Mouse (Mus musculus): ENCODE measurements around the gene Rif1. TPM values are rescaled to one million over a fixed set of nuclear protein-coding genes. Genes with fewer than 3 reads are reported as not detected.

The Rif1 gene
- polyA plus RNA-seq, 1 experiment from 2014 or later, result 46.6 TPM

GRCm38 (mm10) chr2:52055616-52056015, 17.0 kb upstream of the Rif1 start:
- H3K9ac ChIP-seq (ENCODE audit: low read length), result no peak overlapping the region
- WGBS, result 50% methylated on average over 4 of the region's 4 CpGs
- no peaks in the 10 kb centered on the region for H3K27me3 ChIP-seq (replicated peaks; ENCODE audit: control insufficient read depth, insufficient read depth, low read length)
- no peaks in the 10 kb centered on the region for H3K9me3 ChIP-seq (ENCODE audit: control insufficient read depth, low read length)
- no peak overlapping the region for H3K4me2 ChIP-seq (ENCODE audit: low read length)
- H3K4me3 ChIP-seq (ENCODE audit: low read depth, low read length), result no peak overlapping the region
- ATAC-seq (replicated peaks; ENCODE audit: low FRiP score, low TSS enrichment, low read depth), result no peak
- no peaks in the 10 kb centered on the region for H3K4me1 ChIP-seq (replicated peaks; ENCODE audit: control insufficient read depth, insufficient read depth, low read length)
- no peaks in the 10 kb centered on the region for H3K36me3 ChIP-seq (ENCODE audit: control insufficient read depth, insufficient read depth, low read length)
- H3K27ac ChIP-seq (ENCODE audit: low read depth), result no peak overlapping the region
- DNase-seq (ENCODE audit: low spot score), result no peak

GRCm38 (mm10) chr2:52057099-52057498, 15.5 kb upstream of the Rif1 start:
- 83% methylated on average over 1 of the region's 1 CpGs for whole genome bisulfite sequencing
- DNase-seq (ENCODE audit: low spot score) (no peak), ATAC-seq (replicated peaks; ENCODE audit: low FRiP score, low TSS enrichment, low read depth) (no peak)
- Histone ChIP-seq H3K9ac (ENCODE audit: low read length) (no peak overlapping the region), H3K4me2 (ENCODE audit: low read length) (no peak overlapping the region), H3K27ac (ENCODE audit: low read depth) (no peak overlapping the region), H3K4me3 (ENCODE audit: low read depth, low read length) (no peak overlapping the region), H3K9me3 (ENCODE audit: control insufficient read depth, low read length) (no peaks in the 10 kb centered on the region), H3K27me3 (replicated peaks; ENCODE audit: control insufficient read depth, insufficient read depth, low read length) (no peaks in the 10 kb centered on the region), H3K4me1 (replicated peaks; ENCODE audit: control insufficient read depth, insufficient read depth, low read length) (no peaks in the 10 kb centered on the region), H3K36me3 (ENCODE audit: control insufficient read depth, insufficient read depth, low read length) (no peaks in the 10 kb centered on the region)

DNA sequence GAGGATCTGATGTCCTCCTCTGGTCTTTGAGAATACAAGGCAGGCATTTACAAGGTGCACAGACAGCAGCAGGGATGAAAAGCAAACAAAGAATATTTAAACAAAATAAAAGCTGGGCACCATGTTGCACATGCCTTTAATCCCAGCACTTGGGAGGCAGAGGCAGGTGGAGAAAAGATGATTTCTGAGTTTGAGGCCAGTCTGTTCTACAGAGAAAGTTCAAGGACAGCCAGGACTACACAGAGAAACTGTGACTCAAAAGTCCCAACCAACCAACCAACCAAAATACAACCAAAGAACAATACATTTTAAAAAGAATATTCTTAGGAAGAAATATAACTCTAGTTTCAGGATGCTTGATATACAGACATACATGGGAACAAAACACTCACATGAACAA, 15.0 kb upstream of the Rif1 start:
- Histone ChIP-seq H3K4me3 (ENCODE audit: low read depth, low read length) (no peak overlapping the region), H3K36me3 (ENCODE audit: control insufficient read depth, insufficient read depth, low read length) (no peaks in the 10 kb centered on the region), H3K9me3 (ENCODE audit: control insufficient read depth, low read length) (no peaks in the 10 kb centered on the region), H3K27ac (ENCODE audit: low read depth) (no peak overlapping the region), H3K27me3 (replicated peaks; ENCODE audit: control insufficient read depth, insufficient read depth, low read length) (no peaks in the 10 kb centered on the region), H3K9ac (ENCODE audit: low read length) (no peak overlapping the region), H3K4me1 (replicated peaks; ENCODE audit: control insufficient read depth, insufficient read depth, low read length) (no peaks in the 10 kb centered on the region), H3K4me2 (ENCODE audit: low read length) (no peak overlapping the region)
- ATAC-seq (replicated peaks; ENCODE audit: low FRiP score, low TSS enrichment, low read depth) (no peak), DNase-seq (ENCODE audit: low spot score) (no peak)

GRCm38 (mm10) chr2:52068641-52069040, 4.0 kb upstream of the Rif1 start:
- 59% methylated on average over 1 of the region's 1 CpGs for WGBS
- no peaks in the 10 kb centered on the region for H3K36me3 ChIP-seq (ENCODE audit: control insufficient read depth, insufficient read depth, low read length)
- H3K4me2 ChIP-seq (ENCODE audit: low read length), result no peak overlapping the region
- no peak overlapping the region for H3K9ac ChIP-seq (ENCODE audit: low read length)
- H3K4me3 ChIP-seq (ENCODE audit: low read depth, low read length), result no peak overlapping the region
- H3K9me3 ChIP-seq (ENCODE audit: control insufficient read depth, low read length), result no peaks in the 10 kb centered on the region
- peaks cover 5% of the 10 kb centered on the region; the same call in 1 of the 2 replicates for H3K4me1 ChIP-seq (replicated peaks; ENCODE audit: control insufficient read depth, insufficient read depth, low read length)
- DNase-seq (ENCODE audit: low spot score) (no peak), ATAC-seq (replicated peaks; ENCODE audit: low FRiP score, low TSS enrichment, low read depth) (no peak)
- H3K27ac ChIP-seq (ENCODE audit: low read depth), result no peak overlapping the region
- H3K27me3 ChIP-seq (replicated peaks; ENCODE audit: control insufficient read depth, insufficient read depth, low read length), result no peaks in the 10 kb centered on the region

DNA sequence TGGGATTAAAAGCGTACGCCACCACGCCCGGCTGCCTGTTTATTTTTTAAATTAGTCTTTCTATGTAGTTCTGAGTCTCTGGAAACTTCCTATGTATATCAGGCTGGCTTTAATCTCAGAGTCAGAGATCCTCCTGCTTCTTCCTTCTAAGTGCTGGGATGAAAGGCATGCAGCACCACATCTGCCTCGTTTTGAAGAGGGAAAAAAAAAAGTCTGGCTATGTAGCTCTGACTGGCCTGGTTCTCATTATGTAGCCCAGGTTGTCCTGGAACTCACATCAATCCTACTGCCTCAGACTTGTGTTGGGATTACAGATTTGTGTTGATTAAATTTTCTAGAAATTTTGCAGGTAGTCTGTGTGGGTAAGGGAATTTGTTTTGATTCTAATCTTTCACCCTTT, 1.8 kb upstream of the Rif1 start:
- H3K36me3 ChIP-seq (ENCODE audit: control insufficient read depth, insufficient read depth, low read length), result peaks cover 15% of the 10 kb centered on the region
- no peak for DNase-seq (ENCODE audit: low spot score)
- H3K9ac ChIP-seq (ENCODE audit: low read length), result no peak overlapping the region
- no peaks in the 10 kb centered on the region for H3K9me3 ChIP-seq (ENCODE audit: control insufficient read depth, low read length)
- 89% methylated on average over 5 of the region's 5 CpGs for WGBS
- H3K4me3 ChIP-seq (ENCODE audit: low read depth, low read length), result no peak overlapping the region
- H3K4me2 ChIP-seq (ENCODE audit: low read length), result no peak overlapping the region
- H3K27ac ChIP-seq (ENCODE audit: low read depth), result no peak overlapping the region
- H3K27me3 ChIP-seq (replicated peaks; ENCODE audit: control insufficient read depth, insufficient read depth, low read length), result no peaks in the 10 kb centered on the region
- H3K4me1 ChIP-seq (replicated peaks; ENCODE audit: control insufficient read depth, insufficient read depth, low read length), result peaks cover 17% of the 10 kb centered on the region; the same call in 1 of the 2 replicates
- ATAC-seq (replicated peaks; ENCODE audit: low FRiP score, low TSS enrichment, low read depth), result no peak

DNA sequence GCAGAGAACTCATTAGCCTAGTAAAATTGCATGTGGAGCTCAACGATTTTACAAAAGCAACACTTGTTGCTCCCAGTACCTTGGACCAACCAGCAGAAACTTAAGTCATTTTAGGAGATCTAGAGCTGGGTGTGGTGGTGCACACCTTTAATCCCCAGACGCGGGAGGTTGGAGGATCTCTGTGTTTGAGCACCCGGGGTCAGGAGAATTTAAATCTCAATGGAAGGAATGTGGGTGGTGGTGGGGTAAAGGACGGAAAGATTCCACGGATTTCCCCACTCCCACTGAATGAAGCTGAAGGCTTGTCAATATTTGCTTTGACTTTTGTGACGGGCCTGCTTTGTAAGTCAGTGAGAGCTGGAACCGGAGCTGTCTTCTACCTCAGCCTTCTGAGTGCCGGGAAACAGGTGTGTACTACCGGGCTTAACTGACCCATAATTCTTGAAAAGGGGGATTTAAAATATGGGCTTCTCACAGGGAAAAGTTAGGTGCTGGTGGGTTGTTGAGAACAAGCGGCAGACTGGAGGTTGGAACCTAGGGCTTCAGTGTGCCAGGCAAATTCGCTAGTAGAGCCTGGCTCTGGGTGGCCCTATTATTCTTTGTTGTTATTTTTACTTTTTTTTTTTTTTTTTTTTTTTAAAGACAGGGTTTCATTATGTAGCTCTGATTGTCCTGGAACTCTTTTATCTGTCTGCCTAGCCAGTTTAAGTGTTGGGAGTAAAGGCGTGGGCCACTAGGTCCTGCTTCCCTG, 1.2 kb upstream of the Rif1 start:
- Histone ChIP-seq H3K36me3 (ENCODE audit: control insufficient read depth, insufficient read depth, low read length) (peaks cover 21% of the 10 kb centered on the region), H3K4me3 (ENCODE audit: low read depth, low read length) (0 out of 2 replicates have a peak overlapping the region, but pooled peaks have one; percentile 97), H3K27ac (ENCODE audit: low read depth) (no peak overlapping the region), H3K4me2 (ENCODE audit: low read length) (peak overlapping the region; percentile 65), H3K9ac (ENCODE audit: low read length) (no peak overlapping the region), H3K4me1 (replicated peaks; ENCODE audit: control insufficient read depth, insufficient read depth, low read length) (peaks cover 17% of the 10 kb centered on the region; the same call in 1 of the 2 replicates), H3K27me3 (replicated peaks; ENCODE audit: control insufficient read depth, insufficient read depth, low read length) (no peaks in the 10 kb centered on the region), H3K9me3 (ENCODE audit: control insufficient read depth, low read length) (no peaks in the 10 kb centered on the region)
- no peak for ATAC-seq (replicated peaks; ENCODE audit: low FRiP score, low TSS enrichment, low read depth)
- 43% methylated on average over 13 of the region's 13 CpGs for WGBS
- no peak for DNase-seq (ENCODE audit: low spot score)

GRCm38 (mm10) chr2:52072065-52072490, 554 bp upstream of the Rif1 start:
- ATAC-seq (replicated peaks; ENCODE audit: low FRiP score, low TSS enrichment, low read depth) (peak; percentile 4; the same call in 1 of the 2 replicates), DNase-seq (ENCODE audit: low spot score) (peak; percentile 63)
- Histone ChIP-seq H3K36me3 (ENCODE audit: control insufficient read depth, insufficient read depth, low read length) (peaks cover 28% of the 10 kb centered on the region), H3K4me3 (ENCODE audit: low read depth, low read length) (peak overlapping the region; percentile 97), H3K4me2 (ENCODE audit: low read length) (peak overlapping the region; percentile 65), H3K27me3 (replicated peaks; ENCODE audit: control insufficient read depth, insufficient read depth, low read length) (no peaks in the 10 kb centered on the region), H3K4me1 (replicated peaks; ENCODE audit: control insufficient read depth, insufficient read depth, low read length) (peaks cover 17% of the 10 kb centered on the region; the same call in 1 of the 2 replicates), H3K9me3 (ENCODE audit: control insufficient read depth, low read length) (no peaks in the 10 kb centered on the region), H3K27ac (ENCODE audit: low read depth) (peak overlapping the region; percentile 75; the same call in 1 of the 2 replicates), H3K9ac (ENCODE audit: low read length) (peak overlapping the region; percentile 93)
- 8% methylated on average over 10 of the region's 10 CpGs for WGBS

DNA sequence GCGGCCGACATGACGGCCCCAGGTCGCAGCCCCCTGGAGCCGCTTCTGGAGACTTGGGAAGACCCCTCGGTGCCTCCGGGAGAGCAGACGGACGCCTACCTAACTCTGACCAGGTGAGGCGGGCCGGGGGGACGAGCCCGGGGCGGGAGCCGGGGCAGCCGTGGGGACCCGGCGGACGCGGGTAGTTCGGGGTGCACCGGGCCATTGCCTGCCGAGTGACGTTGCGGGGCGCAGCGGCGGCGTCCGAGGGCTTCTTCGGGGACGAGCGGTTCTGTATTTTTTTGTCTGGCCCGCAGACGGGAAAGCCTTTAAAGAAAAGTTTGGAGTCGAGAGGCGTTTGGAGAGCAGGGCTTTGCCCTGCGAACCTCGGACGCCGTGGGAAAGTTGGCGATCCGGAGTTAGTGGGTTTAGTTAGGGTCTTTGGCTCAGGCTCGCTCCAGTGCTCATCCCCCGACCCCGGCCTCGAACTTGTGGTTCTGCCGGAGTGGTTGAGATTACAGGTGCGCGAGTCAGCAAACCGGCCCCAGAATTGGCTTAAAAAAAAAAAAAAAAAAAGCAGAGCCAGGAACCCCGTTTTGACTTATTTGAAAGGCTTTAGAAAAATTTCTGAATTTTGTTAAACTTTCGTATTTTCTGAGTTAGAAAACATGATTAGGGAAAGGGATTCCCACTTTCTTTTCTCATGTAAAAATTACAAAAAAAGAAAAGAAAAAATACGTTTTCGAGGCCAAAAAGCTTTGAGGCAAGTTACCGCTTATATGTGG, 691 bp downstream of the Rif1 start:
- H3K4me1 ChIP-seq (replicated peaks; ENCODE audit: control insufficient read depth, insufficient read depth, low read length), result peaks cover 17% of the 10 kb centered on the region; the same call in 1 of the 2 replicates
- H3K27me3 ChIP-seq (replicated peaks; ENCODE audit: control insufficient read depth, insufficient read depth, low read length), result no peaks in the 10 kb centered on the region
- H3K36me3 ChIP-seq (ENCODE audit: control insufficient read depth, insufficient read depth, low read length), result peaks cover 40% of the 10 kb centered on the region
- ATAC-seq (replicated peaks; ENCODE audit: low FRiP score, low TSS enrichment, low read depth), result peak; percentile 19; the same call in 1 of the 2 replicates
- peak overlapping the region; percentile 93 for H3K9ac ChIP-seq (ENCODE audit: low read length)
- H3K4me2 ChIP-seq (ENCODE audit: low read length), result peak overlapping the region; percentile 65
- peak overlapping the region; percentile 75 for H3K27ac ChIP-seq (ENCODE audit: low read depth)
- H3K9me3 ChIP-seq (ENCODE audit: control insufficient read depth, low read length), result no peaks in the 10 kb centered on the region
- DNase-seq (ENCODE audit: low spot score), result peak; percentile 88
- WGBS, result 2% methylated on average over 54 of the region's 56 CpGs
- peak overlapping the region; percentile 97 for H3K4me3 ChIP-seq (ENCODE audit: low read depth, low read length)

Measured in intestine, embryonic 14.5 days (tissue).